Mouse (Mus musculus): ENCODE results near the gene Zmpste24.
"Not testable (repeated sequence)": the region's sequence is repeated elsewhere in the genome, so short reads cannot be mapped to it uniquely, and the experiment has no call there.

Zmpste24 gene

GRCm38 (mm10) chr4:121097650-121098378 is at the start of gene Zmpste24:
Gene Zmpste24, minus strand, starts transcription at chr4:121098241.
- DNase-seq, result peak; percentile 86

- no peak for DNase-seq
These were observed 11.1 kb upstream of the Zmpste24 start, which contains the start of gene Tmco2 for GRCm38 (mm10) chr4:121109126-121109525. Gene Tmco2, minus strand, starts transcription at chr4:121109226.

DNA sequence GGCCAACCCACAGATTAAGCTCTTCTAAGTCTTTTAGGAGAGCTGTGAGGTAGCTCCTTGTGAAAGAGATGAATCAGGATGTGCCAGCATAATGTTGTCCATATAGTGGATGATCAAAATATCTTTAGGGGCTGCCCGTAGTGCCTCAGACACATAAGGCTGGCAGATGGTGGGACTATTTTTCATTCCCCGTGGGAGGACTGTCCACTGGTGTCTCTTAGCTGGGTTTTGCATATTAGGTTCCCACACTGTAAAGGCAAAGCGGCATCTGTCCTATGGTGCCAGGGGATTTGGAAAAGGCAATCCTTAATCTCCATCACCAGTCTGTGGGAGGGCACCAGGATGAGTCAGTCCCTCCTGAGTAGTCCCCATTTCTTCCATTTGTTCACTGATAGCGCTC is 5.3 kb upstream of the Zmpste24 start:
- no peak for DNase-seq

- DNase-seq, result no peak
These were observed 7.8 kb downstream of the Zmpste24 start for GRCm38 (mm10) chr4:121090211-121090610.

DNA sequence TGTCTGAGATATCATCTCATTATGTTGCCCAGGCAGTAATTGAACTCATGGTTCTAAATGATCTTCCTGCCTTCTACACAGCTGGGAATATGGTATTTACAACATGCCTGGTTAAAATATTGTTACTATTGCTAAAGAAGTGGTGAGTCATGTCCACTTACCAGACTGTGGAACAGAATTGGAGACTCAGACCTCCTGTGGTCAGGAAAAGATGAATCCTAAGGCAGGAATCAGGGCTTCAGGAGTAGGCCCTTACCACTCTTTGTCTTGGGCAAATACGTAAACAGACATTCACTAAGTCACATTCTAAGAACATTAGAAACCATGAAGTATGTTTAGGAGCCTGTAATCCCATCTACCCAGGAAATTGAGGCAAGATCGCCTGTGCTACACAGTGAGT is 9.3 kb downstream of the Zmpste24 start:
- DNase-seq, result no peak

DNA sequence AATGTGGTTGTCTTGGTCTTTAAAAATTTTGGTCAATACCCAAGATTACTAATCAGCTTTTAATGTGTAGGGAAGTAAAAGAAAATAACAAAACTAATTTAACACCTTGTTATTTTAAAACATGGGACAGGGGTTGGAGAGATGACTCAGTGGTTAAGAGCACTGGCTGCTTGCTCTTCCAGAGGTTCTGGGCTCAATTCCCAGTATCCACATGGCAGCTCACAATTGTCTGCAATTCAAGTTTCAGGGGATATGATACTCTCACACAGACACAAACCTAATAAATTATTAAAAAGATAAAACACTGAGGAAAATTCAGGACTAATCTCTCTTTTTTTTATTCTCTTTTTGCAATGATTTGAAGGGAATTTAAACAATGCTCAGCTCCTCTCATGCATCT is 13.5 kb downstream of the Zmpste24 start:
- no peak for DNase-seq

DNA sequence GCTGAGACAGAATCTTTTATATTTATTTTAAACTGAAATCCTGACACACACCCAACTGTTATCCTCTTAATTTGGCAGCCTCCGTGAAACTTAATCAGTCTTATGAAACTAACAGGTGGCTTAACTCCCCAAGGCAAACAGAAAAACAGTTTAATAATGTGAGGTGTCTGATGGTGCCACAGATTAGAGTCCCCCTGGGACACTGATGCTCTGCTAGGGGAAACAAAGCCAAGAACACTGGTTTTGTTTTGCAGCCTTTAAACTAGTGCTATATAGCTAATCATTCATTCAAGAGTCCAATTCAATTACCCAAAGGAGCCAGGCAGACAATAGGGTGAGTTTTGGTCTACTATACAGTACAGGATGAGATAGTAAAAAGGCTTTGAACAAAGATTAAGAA is 17.6 kb downstream of the Zmpste24 start:
- no peak for DNase-seq

DNA sequence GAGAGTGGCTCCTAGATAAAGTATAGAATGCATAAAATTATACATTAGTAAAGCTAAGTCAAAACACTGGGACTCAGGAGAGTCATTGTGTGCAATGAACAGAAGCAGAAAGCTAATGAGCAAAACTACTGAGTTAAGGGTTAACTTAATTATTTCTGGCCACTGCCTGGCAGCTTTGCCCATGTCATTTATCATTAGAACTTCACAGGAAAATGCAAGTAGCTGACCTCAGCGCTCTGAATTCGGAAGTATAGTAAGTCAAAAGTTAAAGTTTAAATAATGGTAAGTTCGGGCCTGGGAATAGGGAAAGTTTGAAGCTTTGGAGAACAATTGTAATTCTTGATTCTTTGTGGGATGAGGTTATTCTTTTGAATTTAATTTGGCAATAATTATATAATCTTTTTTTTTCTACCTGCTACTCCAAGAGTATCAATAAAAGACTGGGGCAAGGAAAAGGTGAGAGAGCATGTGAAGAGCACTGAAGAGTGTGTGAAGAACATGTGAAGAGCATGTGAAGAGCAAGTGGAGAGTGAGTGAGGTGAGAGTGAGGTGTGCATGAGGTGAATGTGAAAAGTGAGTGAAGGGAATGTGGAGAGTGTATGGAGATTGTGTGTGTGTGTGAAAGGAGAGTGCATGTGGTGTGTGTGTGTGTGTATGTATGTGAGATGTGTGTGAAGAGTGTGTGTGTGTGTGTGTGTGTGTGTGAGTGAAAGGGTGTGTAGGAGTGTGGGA is 20.0 kb downstream of the Zmpste24 start:
- DNase-seq, result no peak

- DNase-seq, result no peak
These were observed 23.8 kb downstream of the Zmpste24 start for GRCm38 (mm10) chr4:121074250-121074649.

GRCm38 (mm10) chr4:121065336-121065735 is 32.7 kb downstream of the Zmpste24 start:
- DNase-seq, result no peak

GRCm38 (mm10) chr4:121059218-121059617 is 38.8 kb downstream of the Zmpste24 start:
- not testable (repeated sequence) for DNase-seq

DNA sequence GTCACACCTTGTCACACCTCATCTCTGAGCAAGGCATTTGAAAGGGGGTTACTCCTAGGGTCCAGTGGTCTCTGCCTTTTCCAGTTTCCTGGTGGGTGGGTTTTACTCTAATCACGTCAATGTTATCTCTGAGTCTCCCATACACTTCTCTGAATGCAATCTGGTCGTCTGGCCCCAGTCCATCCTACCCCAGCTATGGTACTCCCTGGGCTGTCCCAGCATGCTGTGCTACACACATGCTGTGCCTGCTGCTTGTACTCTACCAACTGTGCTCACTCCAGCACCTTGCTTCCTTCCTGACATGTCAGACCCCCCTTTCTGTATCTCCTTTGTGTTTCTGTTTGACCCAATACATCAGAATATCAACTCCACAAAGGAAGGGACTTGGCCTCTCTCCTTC is 41.0 kb downstream of the Zmpste24 start:
- no peak for DNase-seq

GRCm38 (mm10) chr4:121056342-121056741 is 41.7 kb downstream of the Zmpste24 start:
- DNase-seq, result peak; percentile 20

- no peak for DNase-seq
These were observed 45.4 kb downstream of the Zmpste24 start for GRCm38 (mm10) chr4:121052454-121053323.

- no peak for DNase-seq
These were observed 46.2 kb downstream of the Zmpste24 start for GRCm38 (mm10) chr4:121051863-121052262.

DNA sequence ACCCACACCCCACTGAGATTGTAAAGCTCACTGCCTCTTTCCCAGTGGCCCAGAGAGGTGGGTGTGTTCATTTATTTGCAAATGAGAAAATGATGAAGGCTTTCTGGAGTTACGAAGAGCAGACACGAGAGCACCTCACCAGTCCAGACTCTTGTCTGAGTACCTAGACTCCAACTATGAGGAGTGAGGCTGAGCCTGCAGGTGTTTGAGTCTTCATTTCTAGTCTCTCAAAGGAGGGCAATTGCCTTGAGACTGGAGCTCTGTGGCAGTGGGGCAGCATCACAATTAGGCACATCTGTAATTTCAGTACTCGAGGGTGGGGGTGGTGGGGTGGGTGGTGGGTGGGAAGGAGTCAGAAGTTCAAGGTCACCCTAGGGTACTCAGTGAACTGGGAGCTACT is 55.1 kb downstream of the Zmpste24 start:
- no peak for DNase-seq

GRCm38 (mm10) chr4:121042472-121042871 is 55.6 kb downstream of the Zmpste24 start:
- DNase-seq, result no peak

DNA sequence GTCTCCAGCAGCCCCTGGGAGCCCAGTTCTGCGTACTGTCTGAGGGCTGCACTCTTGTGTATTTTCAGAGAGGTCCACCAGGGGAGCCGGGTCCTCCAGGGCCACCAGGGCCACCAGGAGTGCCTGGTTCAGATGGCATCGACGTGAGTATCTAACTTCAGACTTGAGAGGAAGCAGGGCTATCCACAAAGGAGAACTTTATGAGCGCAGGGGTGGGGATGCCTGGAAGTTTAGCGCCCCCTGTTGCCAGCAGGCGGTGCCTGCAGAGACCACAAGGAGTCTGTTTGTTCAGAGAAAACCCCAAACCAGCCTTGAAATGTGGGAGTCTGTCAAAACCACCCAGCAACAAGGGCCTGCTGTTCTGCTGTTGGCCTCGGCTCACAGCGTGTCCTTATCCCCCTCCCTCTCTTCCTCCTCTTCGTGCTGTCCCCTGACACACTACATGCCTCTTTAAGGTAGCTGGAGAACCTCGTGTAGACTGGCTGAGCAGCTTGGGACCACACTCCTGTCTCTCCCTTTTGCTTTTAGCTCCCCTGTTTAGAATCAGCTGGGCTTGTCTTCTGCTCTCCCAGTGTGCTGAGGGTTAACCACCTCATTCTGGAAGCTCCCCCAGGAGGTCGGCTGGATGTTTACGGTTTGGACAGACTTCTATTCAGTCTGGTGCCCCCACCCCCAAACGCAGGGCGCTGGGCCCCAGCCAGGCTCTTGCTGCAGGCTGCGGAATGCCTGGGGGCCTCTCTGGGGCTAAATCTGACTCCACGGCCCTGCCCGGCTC is 57.0 kb downstream of the Zmpste24 start:
- peak; percentile 74 for DNase-seq

DNA sequence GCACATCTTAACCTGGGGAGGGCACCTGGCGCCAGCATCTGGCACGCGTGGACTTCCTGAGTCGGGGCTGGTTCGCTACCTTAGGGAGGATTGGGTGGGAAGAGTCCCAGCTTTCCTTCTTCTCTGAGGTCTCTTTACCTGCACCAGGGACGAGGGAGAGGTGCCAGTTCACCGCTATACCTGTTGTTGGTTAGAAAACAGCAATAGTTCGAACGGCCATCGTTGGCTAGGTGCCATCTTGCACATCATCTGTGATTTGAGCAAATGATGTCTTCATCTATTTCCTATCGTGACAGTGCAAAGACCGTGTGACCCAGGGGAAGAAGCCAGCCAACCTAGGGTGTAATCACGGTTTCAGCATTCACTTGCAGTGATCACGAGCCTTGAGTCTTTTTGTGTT is 57.7 kb downstream of the Zmpste24 start:
- no peak for DNase-seq

GRCm38 (mm10) chr4:121039331-121040115 is 58.5 kb downstream of the Zmpste24 start, which contains the start of gene Col9a2:
Gene Col9a2, plus strand, starts transcription at chr4:121039385.
- DNase-seq, result no peak

GRCm38 (mm10) chr4:121033006-121033405 is 65.0 kb downstream of the Zmpste24 start:
- no peak for DNase-seq

GRCm38 (mm10) chr4:121031440-121031839 is 66.6 kb downstream of the Zmpste24 start:
- no peak for DNase-seq
